Mouse (Mus musculus): Measurements from ENCODE around the gene Defb26.

DNA sequence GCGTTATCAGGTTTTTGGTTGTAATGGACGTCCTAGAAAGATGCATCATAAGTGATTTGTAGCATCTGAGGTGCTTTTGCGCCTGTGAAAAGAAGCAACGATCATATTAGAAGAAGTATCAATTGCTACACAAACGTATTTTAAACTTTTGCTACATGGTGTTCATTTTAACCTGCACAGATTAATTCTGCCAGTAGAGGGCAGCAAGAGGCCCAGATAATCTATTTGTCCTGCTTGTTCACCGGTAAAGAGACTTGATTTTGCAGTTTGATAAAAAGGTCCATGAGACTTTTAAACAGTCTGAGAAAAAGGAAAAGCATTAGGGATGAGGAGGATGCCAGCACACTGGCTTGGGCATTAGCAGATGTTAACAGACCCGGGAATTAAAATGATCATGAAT is 40.5 kb downstream of the Defb26 start:
- TF ChIP-seq CTCF (IDR thresholded peaks at IDR 0.05; ENCODE audit: low read depth) (peak; percentile 55), EP300 (IDR thresholded peaks at IDR 0.05; ENCODE audit: low read depth) (no peak)
